Mouse (Mus musculus) megakaryocyte, embryonic 14.5 days (primary cell): ENCODE measurements around the gene Myo3a.

Experiments used
- FLI1 ChIP-seq: IDR thresholded peaks from 2 replicates; pipeline ENCODE4 v1.6.1; 2012; ENCODE audit warnings: low read length, inconsistent platforms, mixed read lengths
- GATA1 ChIP-seq: IDR thresholded peaks from 3 replicates; pipeline ENCODE4 v1.6.1; 2012; ENCODE audit warnings: mixed read lengths, low read length, inconsistent platforms, borderline replicate concordance

- TF ChIP-seq GATA1, result no peak
- TF ChIP-seq FLI1, result no peak
Measured at GRCm38 (mm10) chr2:22548421-22548820, 321.1 kb downstream of the Myo3a start.
